Mouse (Mus musculus) midbrain, embryonic 16.5 days (tissue): ENCODE measurements around the gene Plod1. TPM values are rescaled to one million over a fixed set of nuclear protein-coding genes. Genes with fewer than 3 reads are reported as not detected.

Source experiments
- ATAC-seq: fragments of 200-750 bp; cut with Nextera tagmentation; 2 replicates; pipeline ENCODE4 v1.8.0; 2017; ENCODE audit warnings: moderate TSS enrichment
- H3K27ac ChIP-seq: fragments of 300-500 bp; sonication (generic); 2 replicates; pipeline ENCODE4 v1.5.1; 2014; ENCODE audit warnings: mild to moderate bottlenecking, low read length, mixed read lengths
- H3K27me3 ChIP-seq: fragments of 300-500 bp; sonication (generic); 2 replicates; pipeline ENCODE4 v1.6.1; 2014; ENCODE audit warnings: low read depth, low read length, mixed read lengths; ENCODE audit not compliant: control insufficient read depth, insufficient read depth
- H3K36me3 ChIP-seq: fragments of 300-500 bp; sonication (generic); 2 replicates; pipeline ENCODE4 v1.6.1; 2014; ENCODE audit warnings: mild to moderate bottlenecking, low read length, moderate library complexity, mixed read lengths; ENCODE audit not compliant: control insufficient read depth, insufficient read depth
- H3K4me1 ChIP-seq: fragments of 300-500 bp; sonication (generic); 2 replicates; pipeline ENCODE4 v1.6.1; 2014; ENCODE audit warnings: mild to moderate bottlenecking, low read length, mixed read lengths; ENCODE audit not compliant: control insufficient read depth, insufficient read depth
- H3K4me2 ChIP-seq: fragments of 300-500 bp; sonication (generic); 2 replicates; pipeline ENCODE4 v1.6.1; 2014; ENCODE audit warnings: mild to moderate bottlenecking, low read length, mixed read lengths
- H3K4me3 ChIP-seq: fragments of 300-500 bp; sonication (generic); 2 replicates; pipeline ENCODE4 v1.5.1; 2014; ENCODE audit warnings: low read depth, mild to moderate bottlenecking, low read length, moderate library complexity, mixed read lengths
- H3K9ac ChIP-seq: fragments of 300-500 bp; sonication (generic); 2 replicates; pipeline ENCODE4 v1.6.1; 2014; ENCODE audit warnings: low read depth, low read length, mixed read lengths
- H3K9me3 ChIP-seq: fragments of 300-500 bp; sonication (generic); replicated peaks from 2 replicates; pipeline ENCODE4 v1.6.1; 2014; ENCODE audit warnings: mild to moderate bottlenecking, low read length, mixed read lengths; ENCODE audit not compliant: control insufficient read depth, poor library complexity, severe bottlenecking
- WGBS: fragments of 180-500 bp; shearing (Covaris S2); extraction: QIAGEN DNeasy Blood & Tissue Kit; methylation state at CpG from one replicate; pipeline ENCODE4 v1.1.7; 2014; 5-methylcytosine and 5-hydroxymethylcytosine counted together
- polyA plus RNA-seq: library from polyadenylated mRNA; unstranded; fragments of >200 nt; fragmentation: Nextera tagmentation; extraction: Ambion mirVana; gene quantifications from 2 replicates; pipeline ENCODE4 v1.2.1, GENCODE M21; 2015

Gene Plod1
- polyA plus RNA-seq, 1 experiment from 2014 or later, result 20.8 TPM

GRCm38 (mm10) chr4:147904313-147905089 is 32.1 kb downstream of the Plod1 start, which contains the start of gene Mfn2:
Mfn2 (minus strand) TSS chr4:147904704.
- H3K27ac ChIP-seq, result peak within 1 kb of the TSS; percentile 84
- ATAC-seq, result peak; percentile 94
- peaks cover 15% of the 10 kb centered on the region for H3K4me1 ChIP-seq
- H3K36me3 ChIP-seq, result peaks cover 11% of the 10 kb centered on the region; the same call in 1 of the 2 replicates
- H3K27me3 ChIP-seq, result no peaks in the 10 kb centered on the region
- peak within 1 kb of the TSS; percentile 79 for H3K9ac ChIP-seq
- H3K4me3 ChIP-seq, result peak within 1 kb of the TSS; percentile 82
- peak within 1 kb of the TSS; percentile 82 for H3K4me2 ChIP-seq
- no peaks in the 10 kb centered on the region for H3K9me3 ChIP-seq
- under 1% methylated on average over 53 of the region's 59 CpGs for WGBS

GRCm38 (mm10) chr4:147903601-147904000 is 33.0 kb downstream of the Plod1 start:
- peak overlapping the region; percentile 79 for H3K9ac ChIP-seq
- H3K9me3 ChIP-seq, result no peaks in the 10 kb centered on the region
- H3K4me1 ChIP-seq, result peaks cover 15% of the 10 kb centered on the region
- WGBS, result 92% methylated on average over 3 of the region's 3 CpGs
- no peak overlapping the region for H3K27ac ChIP-seq
- no peak for ATAC-seq
- peak overlapping the region; percentile 82 for H3K4me3 ChIP-seq
- H3K36me3 ChIP-seq, result peaks cover 16% of the 10 kb centered on the region; the same call in 1 of the 2 replicates
- H3K27me3 ChIP-seq, result no peaks in the 10 kb centered on the region
- H3K4me2 ChIP-seq, result peak overlapping the region; percentile 82

GRCm38 (mm10) chr4:147902906-147903500 is 33.6 kb downstream of the Plod1 start:
- H3K9ac ChIP-seq, result no peak overlapping the region
- 93% methylated on average over 12 of the region's 12 CpGs for WGBS
- peaks cover 19% of the 10 kb centered on the region; the same call in 1 of the 2 replicates for H3K36me3 ChIP-seq
- H3K27ac ChIP-seq, result no peak overlapping the region
- peaks cover 15% of the 10 kb centered on the region for H3K4me1 ChIP-seq
- H3K4me3 ChIP-seq, result no peak overlapping the region
- H3K9me3 ChIP-seq, result no peaks in the 10 kb centered on the region
- H3K4me2 ChIP-seq, result peak overlapping the region; percentile 82
- H3K27me3 ChIP-seq, result no peaks in the 10 kb centered on the region
- ATAC-seq, result no peak

- Histone ChIP-seq H3K9me3 (no peaks in the 10 kb centered on the region), H3K36me3 (peaks cover 34% of the 10 kb centered on the region), H3K4me1 (peaks cover 15% of the 10 kb centered on the region), H3K27me3 (no peaks in the 10 kb centered on the region), H3K4me3 (no peak overlapping the region), H3K9ac (no peak overlapping the region), H3K27ac (no peak overlapping the region), H3K4me2 (no peak overlapping the region)
- ATAC-seq, result no peak
- 91% methylated on average over 7 of the region's 7 CpGs for WGBS
Measured at GRCm38 (mm10) chr4:147900452-147900851, 36.1 kb downstream of the Plod1 start.

- Histone ChIP-seq H3K9me3 (no peaks in the 10 kb centered on the region), H3K27me3 (no peaks in the 10 kb centered on the region), H3K27ac (no peak overlapping the region), H3K4me2 (no peak overlapping the region), H3K9ac (no peak overlapping the region), H3K36me3 (peaks cover 34% of the 10 kb centered on the region), H3K4me3 (no peak overlapping the region), H3K4me1 (no peaks in the 10 kb centered on the region)
- 95% methylated on average over 3 of the region's 3 CpGs for WGBS
- no peak for ATAC-seq
Measured at GRCm38 (mm10) chr4:147897348-147897747, 39.2 kb downstream of the Plod1 start.

GRCm38 (mm10) chr4:147896411-147896810 is 40.2 kb downstream of the Plod1 start:
- no peak overlapping the region for H3K4me2 ChIP-seq
- H3K4me1 ChIP-seq, result no peaks in the 10 kb centered on the region
- no peaks in the 10 kb centered on the region for H3K27me3 ChIP-seq
- no peak overlapping the region for H3K27ac ChIP-seq
- H3K4me3 ChIP-seq, result no peak overlapping the region
- ATAC-seq, result no peak
- H3K9ac ChIP-seq, result no peak overlapping the region
- H3K36me3 ChIP-seq, result peaks cover 40% of the 10 kb centered on the region
- WGBS, result 74% methylated on average over 1 of the region's 1 CpGs
- H3K9me3 ChIP-seq, result no peaks in the 10 kb centered on the region

- no peak overlapping the region for H3K4me3 ChIP-seq
- peaks cover 40% of the 10 kb centered on the region for H3K36me3 ChIP-seq
- WGBS, result 90% methylated on average over 4 of the region's 4 CpGs
Measured at GRCm38 (mm10) chr4:147895815-147896330, 40.7 kb downstream of the Plod1 start.

GRCm38 (mm10) chr4:147890341-147890740 is 46.2 kb downstream of the Plod1 start:
- ATAC-seq, result no peak
- no peaks in the 10 kb centered on the region for H3K27me3 ChIP-seq
- 93% methylated on average over 6 of the region's 6 CpGs for WGBS

More at GRCm38 (mm10) chr4:147895815-147896330, 40.7 kb downstream of the Plod1 start:
- no peak overlapping the region for H3K9ac ChIP-seq
- H3K27me3 ChIP-seq, result no peaks in the 10 kb centered on the region
- no peak for ATAC-seq
- no peaks in the 10 kb centered on the region for H3K9me3 ChIP-seq
- H3K4me1 ChIP-seq, result no peaks in the 10 kb centered on the region
- H3K4me2 ChIP-seq, result no peak overlapping the region
- no peak overlapping the region for H3K27ac ChIP-seq

GRCm38 (mm10) chr4:147888237-147888636 is 48.3 kb downstream of the Plod1 start:
- no peaks in the 10 kb centered on the region for H3K27me3 ChIP-seq
- no peak overlapping the region for H3K9ac ChIP-seq
- 85% methylated on average over 4 of the region's 4 CpGs for WGBS
- ATAC-seq, result no peak
- no peak overlapping the region for H3K4me3 ChIP-seq
- H3K9me3 ChIP-seq, result no peaks in the 10 kb centered on the region
- no peaks in the 10 kb centered on the region for H3K4me1 ChIP-seq
- no peak overlapping the region for H3K4me2 ChIP-seq
- peaks cover 58% of the 10 kb centered on the region for H3K36me3 ChIP-seq
- H3K27ac ChIP-seq, result no peak overlapping the region

More at GRCm38 (mm10) chr4:147890341-147890740, 46.2 kb downstream of the Plod1 start:
- Histone ChIP-seq H3K4me2 (no peak overlapping the region), H3K9ac (no peak overlapping the region), H3K9me3 (no peaks in the 10 kb centered on the region), H3K27ac (no peak overlapping the region), H3K36me3 (peaks cover 48% of the 10 kb centered on the region), H3K4me1 (no peaks in the 10 kb centered on the region), H3K4me3 (no peak overlapping the region)
